Mouse (Mus musculus): ENCODE data around the gene Lypd4. TPM values are rescaled to one million over a fixed set of nuclear protein-coding genes. Genes with fewer than 3 reads are reported as not detected.
"Not testable (repeated sequence)": the region's sequence is repeated elsewhere in the genome, so short reads cannot be mapped to it uniquely, and the experiment has no call there.

The Lypd4 gene
- total RNA-seq, 2 experiments from 2014 or later, result not detected

GRCm38 (mm10) chr7:24852557-24853232 is 17.0 kb downstream of the Lypd4 start:
- ATAC-seq (replicated peaks; ENCODE audit: poor library complexity, severe bottlenecking), result peak; percentile 81

GRCm38 (mm10) chr7:24851596-24852325 is 18.0 kb downstream of the Lypd4 start:
- ATAC-seq (replicated peaks; ENCODE audit: poor library complexity, severe bottlenecking), result no peak

- peak; percentile 75 for ATAC-seq (replicated peaks; ENCODE audit: poor library complexity, severe bottlenecking)
Measured at GRCm38 (mm10) chr7:24850899-24851303, 18.8 kb downstream of the Lypd4 start.

GRCm38 (mm10) chr7:24850162-24850561 is 19.6 kb downstream of the Lypd4 start:
- ATAC-seq (replicated peaks; ENCODE audit: poor library complexity, severe bottlenecking), result no peak

GRCm38 (mm10) chr7:24846576-24846975 is 23.2 kb downstream of the Lypd4 start:
- ATAC-seq (replicated peaks; ENCODE audit: poor library complexity, severe bottlenecking), result not testable (repeated sequence)

- peak; percentile 99 for ATAC-seq (replicated peaks; ENCODE audit: poor library complexity, severe bottlenecking)
Measured at GRCm38 (mm10) chr7:24845713-24846112, 24.0 kb downstream of the Lypd4 start.

- no peak for ATAC-seq (replicated peaks; ENCODE audit: poor library complexity, severe bottlenecking)
Measured at GRCm38 (mm10) chr7:24845181-24845580, 24.6 kb downstream of the Lypd4 start.

- ATAC-seq (replicated peaks; ENCODE audit: poor library complexity, severe bottlenecking), result no peak
Measured at GRCm38 (mm10) chr7:24844144-24844543, 25.6 kb downstream of the Lypd4 start.

- ATAC-seq (replicated peaks; ENCODE audit: poor library complexity, severe bottlenecking), result no peak
Measured at GRCm38 (mm10) chr7:24841009-24841408, 28.7 kb downstream of the Lypd4 start.

- no peak for ATAC-seq (replicated peaks; ENCODE audit: poor library complexity, severe bottlenecking)
Measured at GRCm38 (mm10) chr7:24840331-24840730, 29.4 kb downstream of the Lypd4 start.

- peak; percentile 42 for ATAC-seq (replicated peaks; ENCODE audit: poor library complexity, severe bottlenecking)
Measured at GRCm38 (mm10) chr7:24839410-24839808, 30.3 kb downstream of the Lypd4 start.

GRCm38 (mm10) chr7:24838732-24839409 is 30.9 kb downstream of the Lypd4 start:
- ATAC-seq (replicated peaks; ENCODE audit: poor library complexity, severe bottlenecking), result peak; percentile 95

GRCm38 (mm10) chr7:24827181-24827580 is 42.6 kb downstream of the Lypd4 start:
- ATAC-seq (replicated peaks; ENCODE audit: poor library complexity, severe bottlenecking), result no peak

- ATAC-seq (replicated peaks; ENCODE audit: poor library complexity, severe bottlenecking), result peak; percentile 59
Measured at GRCm38 (mm10) chr7:24824452-24824851, 45.3 kb downstream of the Lypd4 start.

- ATAC-seq (replicated peaks; ENCODE audit: poor library complexity, severe bottlenecking), result peak; percentile 95
Measured at GRCm38 (mm10) chr7:24817502-24817901, 52.2 kb downstream of the Lypd4 start.

Other genes starting within 250 kb of the Lypd4 start
- gene Lypd3, start 233.4 kb downstream of the Lypd4 start, total RNA-seq (2014; fragmentation: Nextera tagmentation), result not detected in 2 replicates
- gene Lypd3, start 233.4 kb downstream of the Lypd4 start, total RNA-seq (2017), result not detected in 2 replicates
- not detected in 2 replicates for gene Tex101, start 193.3 kb downstream of the Lypd4 start, total RNA-seq (2014; fragmentation: Nextera tagmentation)
- not detected in 2 replicates for gene Tex101, start 193.3 kb downstream of the Lypd4 start, total RNA-seq (2017)
- gene BC049730, start 160.7 kb downstream of the Lypd4 start, total RNA-seq (2014; fragmentation: Nextera tagmentation), result not detected in 2 replicates
- not detected in 2 replicates for gene BC049730, start 160.7 kb downstream of the Lypd4 start, total RNA-seq (2017)
- gene Gm4763, start 143.0 kb downstream of the Lypd4 start, total RNA-seq (2014; fragmentation: Nextera tagmentation), result not detected in 2 replicates
- not detected in 2 replicates for gene Gm4763, start 143.0 kb downstream of the Lypd4 start, total RNA-seq (2017)
- gene Cd177, start 109.6 kb downstream of the Lypd4 start, total RNA-seq (2014; fragmentation: Nextera tagmentation), result 0.43 and 1.3 TPM in 2 replicates
- gene Cd177, start 109.6 kb downstream of the Lypd4 start, total RNA-seq (2017), result 18.1 and 21.1 TPM in 2 replicates
- gene Ceacam10, start 92.7 kb downstream of the Lypd4 start, total RNA-seq (2014; fragmentation: Nextera tagmentation), result not detected in 2 replicates
- gene Ceacam10, start 92.7 kb downstream of the Lypd4 start, total RNA-seq (2017), result 0.82 and 4.9 TPM in 2 replicates
- 3.2 and 7.1 TPM in 2 replicates for gene Gm9844, start 7.7 kb downstream of the Lypd4 start, total RNA-seq (2014; fragmentation: Nextera tagmentation)
- 3.6 and 12.8 TPM in 2 replicates for gene Gm9844, start 7.7 kb downstream of the Lypd4 start, total RNA-seq (2017)
- not detected in 2 replicates for gene Dmrtc2, start 116 bp upstream of the Lypd4 start, total RNA-seq (2014; fragmentation: Nextera tagmentation)
- not detected in 2 replicates for gene Dmrtc2, start 116 bp upstream of the Lypd4 start, total RNA-seq (2017)
- 4,360 and 4,453 TPM in 2 replicates for gene Rps19, start 14.4 kb upstream of the Lypd4 start, total RNA-seq (2014; fragmentation: Nextera tagmentation)
- 1,417 and 1,663 TPM in 2 replicates for gene Rps19, start 14.4 kb upstream of the Lypd4 start, total RNA-seq (2017)
- not detected in 2 replicates for gene Cd79a, start 27.4 kb upstream of the Lypd4 start, total RNA-seq (2014; fragmentation: Nextera tagmentation)
- not detected in 2 replicates for gene Cd79a, start 27.4 kb upstream of the Lypd4 start, total RNA-seq (2017)
- 81.5 and 141 TPM in 2 replicates for gene Arhgef1, start 33.0 kb upstream of the Lypd4 start, total RNA-seq (2014; fragmentation: Nextera tagmentation)
- gene Arhgef1, start 33.0 kb upstream of the Lypd4 start, total RNA-seq (2017), result 36.5 and 50.2 TPM in 2 replicates
- not detected in 2 replicates for gene Gm4881, start 74.6 kb upstream of the Lypd4 start, total RNA-seq (2014; fragmentation: Nextera tagmentation)
- gene Gm4881, start 74.6 kb upstream of the Lypd4 start, total RNA-seq (2017), result not detected in 2 replicates
- gene Rabac1, start 102.8 kb upstream of the Lypd4 start, total RNA-seq (2014; fragmentation: Nextera tagmentation), result 112 and 164 TPM in 2 replicates
- 118 and 121 TPM in 2 replicates for gene Rabac1, start 102.8 kb upstream of the Lypd4 start, total RNA-seq (2017)
- 34.6 and 53.7 TPM in 2 replicates for gene Atp1a3, start 136.0 kb upstream of the Lypd4 start, total RNA-seq (2014; fragmentation: Nextera tagmentation)
- 24.4 and 34.1 TPM in 2 replicates for gene Atp1a3, start 136.0 kb upstream of the Lypd4 start, total RNA-seq (2017)
- 5.0 and 9.4 TPM in 2 replicates for gene Grik5, start 202.4 kb upstream of the Lypd4 start, total RNA-seq (2014; fragmentation: Nextera tagmentation)
- gene Grik5, start 202.4 kb upstream of the Lypd4 start, total RNA-seq (2017), result 0.72 and 1.8 TPM in 2 replicates
- gene Zfp574, start 202.6 kb upstream of the Lypd4 start, total RNA-seq (2014; fragmentation: Nextera tagmentation), result 6.7 and 13.2 TPM in 2 replicates
- 5.6 and 6.5 TPM in 2 replicates for gene Zfp574, start 202.6 kb upstream of the Lypd4 start, total RNA-seq (2017)